Mouse (Mus musculus): ENCODE results near the gene Trappc1.

DNA sequence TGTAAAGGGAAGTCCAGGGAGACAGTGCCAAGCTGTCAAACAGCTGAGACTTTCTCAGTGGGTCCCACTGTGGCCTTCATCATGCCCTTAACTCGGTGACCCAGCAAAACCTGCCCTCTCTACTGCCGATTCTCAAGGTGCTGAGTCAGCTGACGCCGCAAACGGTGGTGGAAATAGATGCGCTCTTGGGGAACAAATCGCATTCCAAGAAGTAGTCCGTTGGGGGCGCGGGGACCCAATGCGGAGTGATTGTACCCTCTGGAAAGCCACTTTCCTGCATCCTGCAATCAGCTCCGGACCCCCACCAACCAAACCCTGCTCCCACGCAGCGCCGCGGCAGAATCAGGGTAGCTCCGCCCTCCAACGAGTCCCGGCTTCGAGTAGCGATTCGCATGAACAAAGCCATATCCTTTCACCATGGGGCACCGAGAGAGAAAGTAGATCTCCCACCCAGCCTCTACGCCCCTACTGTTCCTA lies 8.2 kb downstream of the Trappc1 start:
- no peak for TF ChIP-seq CTCF (IDR thresholded peaks at IDR 0.05; ENCODE audit: low read depth)
- no peak for TF ChIP-seq EP300 (IDR thresholded peaks at IDR 0.05; ENCODE audit: low read depth)
